In genomic region chr4:138543177-138543576, GRCm38 (mm10) we compare ENCODE assay signal across 9 mouse cellular contexts.
A peak's percentile ranks its signal among the peaks of the same experiment; 100 is the strongest.
DNase-seq lines count a peak whose midpoint lies in the region; ATAC-seq and TF ChIP-seq lines count a peak whose summit lies in the region.
"Had no signal": no experiment of that assay in that cellular context is flagged by ENCODE, and none has a peak within 500 bp of the region (broad histone marks: within the 10 kb centered on the region; RNA-seq: fewer than 3 reads in every experiment).

No protein-coding gene starts in this region.

- H3K36me3 ChIP-seq in heart, embryonic 10.5 days = no peaks in the 10 kb centered on the region
- H3K36me3 ChIP-seq in stomach, postnatal 0 days (ENCODE audit: control insufficient read depth, insufficient read depth, low read length) = no peaks in the 10 kb centered on the region
- H3K36me3 ChIP-seq: embryonic facial prominence, embryonic 12.5 days had no signal

- TF ChIP-seq CTCF in stomach, postnatal 0 days (IDR thresholded peaks at IDR 0.05; ENCODE audit: low read depth) = no peak

- no peak for ATAC-seq in stomach, postnatal 0 days (ENCODE audit: low FRiP score, low TSS enrichment)

- TF ChIP-seq EP300 in stomach, postnatal 0 days (optimal IDR thresholded peaks at IDR 0.05) = no peak

- H3K4me2 ChIP-seq in stomach, postnatal 0 days (replicated peaks; ENCODE audit: low read depth) = no peak overlapping the region
- H3K4me2 ChIP-seq: embryonic facial prominence, embryonic 12.5 days had no signal

- no peak overlapping the region for H3K9ac ChIP-seq in stomach, postnatal 0 days (ENCODE audit: low read length)
- H3K9ac ChIP-seq: embryonic facial prominence, embryonic 12.5 days had no signal

- H3K27ac ChIP-seq in heart, embryonic 10.5 days = no peak overlapping the region
- no peak overlapping the region for H3K27ac ChIP-seq in stomach, postnatal 0 days (replicated peaks)
- H3K27ac ChIP-seq: embryonic facial prominence, embryonic 12.5 days had no signal

- 45% methylated on average over 12 of the region's 12 CpGs for WGBS in heart, embryonic 10.5 days
- 19% methylated on average over 12 of the region's 12 CpGs for WGBS in stomach, postnatal 0 days

- peak; percentile 63 to 72 for DNase-seq in heart, adult 18-20 months
- DNase-seq in heart, embryonic 10.5 days (ENCODE audit: low spot score) = no peak
- peak; percentile 92 for DNase-seq in brain, adult 2 months (ENCODE audit: low read depth, low spot score)
- DNase-seq in heart, postnatal 4 days = peak; percentile 70
- DNase-seq in lung, adult 18-20 months = peak; percentile 39 to 55
- peak; percentile 46 for DNase-seq in stomach, postnatal 0 days (ENCODE audit: low spot score)
- no peak for DNase-seq in cerebellum, postnatal 25 days
- DNase-seq in embryo, embryonic 9.5 days (ENCODE audit: extremely low spot score) = no peak

- peaks cover 55% of the 10 kb centered on the region for H3K27me3 ChIP-seq in heart, embryonic 10.5 days (ENCODE audit: insufficient read depth, poor library complexity, severe bottlenecking)
- no peaks in the 10 kb centered on the region for H3K27me3 ChIP-seq in stomach, postnatal 0 days (ENCODE audit: control insufficient read depth, insufficient read depth, low read length)

- 0 out of 2 replicates have a peak, but pooled peaks cover under 1% of the 10 kb centered on the region for H3K4me1 ChIP-seq in heart, embryonic 10.5 days
- no peaks in the 10 kb centered on the region; the same call in 1 of the 2 replicates for H3K4me1 ChIP-seq in stomach, postnatal 0 days (replicated peaks; ENCODE audit: control insufficient read depth, insufficient read depth)
- H3K4me1 ChIP-seq: embryonic facial prominence, embryonic 12.5 days had no signal

- H3K4me3 ChIP-seq in heart, embryonic 10.5 days = no peak overlapping the region
- no peak overlapping the region for H3K4me3 ChIP-seq in stomach, postnatal 0 days (ENCODE audit: low read depth, low read length)
- H3K4me3 ChIP-seq: embryonic facial prominence, embryonic 12.5 days had no signal

- H3K9me3 ChIP-seq in heart, embryonic 10.5 days = no peaks in the 10 kb centered on the region
- H3K9me3 ChIP-seq in stomach, postnatal 0 days (ENCODE audit: control insufficient read depth, low read length) = no peaks in the 10 kb centered on the region
- H3K9me3 ChIP-seq: embryonic facial prominence, embryonic 12.5 days had no signal

Comparison
In these comparisons a context has a peak if more than half of its experiments do, and no peak if none do; other contexts are left out.
1. DNase-seq: peak in heart, adult 18-20 months (2 of 2), brain, adult 2 months (single experiment), heart, postnatal 4 days (single experiment), lung, adult 18-20 months (2 of 2) and stomach, postnatal 0 days (single experiment); none in heart, embryonic 10.5 days (single experiment), cerebellum, postnatal 25 days (0 of 2) and embryo, embryonic 9.5 days (single experiment).